Mouse (Mus musculus) CD4-positive, CD25-positive, alpha-beta regulatory T cell, adult 9 weeks (primary cell): ENCODE measurements around the gene Igf1. TPM values are rescaled to one million over a fixed set of nuclear protein-coding genes. Genes with fewer than 3 reads are reported as not detected.

Source experiments
- polyA plus RNA-seq: library from polyadenylated mRNA; unstranded; fragments of 100-300 nt; shearing (Covaris generic); gene quantifications from one replicate; pipeline ENCODE4 v1.2.1, GENCODE M21; 2017

The Igf1 gene
- 1.0 TPM for polyA plus RNA-seq

GRCm38 (mm10) chr10:87858013-87858806 is at the start of gene Igf1:
TSS of gene Igf1 (plus strand) at chr10:87858265.

Other genes starting within 250 kb of the Igf1 start
- gene Pmch, start 232.8 kb downstream of the Igf1 start, polyA plus RNA-seq = not detected